Mouse (Mus musculus) kidney, adult 2 months (tissue): ENCODE measurements around the gene Mamld1.

ENCODE experiments used
- CTCF ChIP-seq: fragments of 200-500 bp; conservative IDR thresholded peaks from 2 replicates; pipeline ENCODE4 v1.5.1; 2011; ENCODE audit warnings: low read depth, mild to moderate bottlenecking, control low read depth, low read length, moderate library complexity, mixed read lengths; ENCODE audit not compliant: insufficient read depth, insufficient read length
- POLR2A ChIP-seq: fragments of 200-500 bp; IDR thresholded peaks from one replicate; pipeline ENCODE4 v1.6.1; 2011; ENCODE audit warnings: low read depth, low read length, control low read depth

GRCm38 (mm10) chrX:71105820-71106219 lies 55.8 kb downstream of the Mamld1 start:
- TF ChIP-seq CTCF (no peak), POLR2A (no peak)
